8 mouse cellular contexts compared by ENCODE assay signal in the genomic region with DNA sequence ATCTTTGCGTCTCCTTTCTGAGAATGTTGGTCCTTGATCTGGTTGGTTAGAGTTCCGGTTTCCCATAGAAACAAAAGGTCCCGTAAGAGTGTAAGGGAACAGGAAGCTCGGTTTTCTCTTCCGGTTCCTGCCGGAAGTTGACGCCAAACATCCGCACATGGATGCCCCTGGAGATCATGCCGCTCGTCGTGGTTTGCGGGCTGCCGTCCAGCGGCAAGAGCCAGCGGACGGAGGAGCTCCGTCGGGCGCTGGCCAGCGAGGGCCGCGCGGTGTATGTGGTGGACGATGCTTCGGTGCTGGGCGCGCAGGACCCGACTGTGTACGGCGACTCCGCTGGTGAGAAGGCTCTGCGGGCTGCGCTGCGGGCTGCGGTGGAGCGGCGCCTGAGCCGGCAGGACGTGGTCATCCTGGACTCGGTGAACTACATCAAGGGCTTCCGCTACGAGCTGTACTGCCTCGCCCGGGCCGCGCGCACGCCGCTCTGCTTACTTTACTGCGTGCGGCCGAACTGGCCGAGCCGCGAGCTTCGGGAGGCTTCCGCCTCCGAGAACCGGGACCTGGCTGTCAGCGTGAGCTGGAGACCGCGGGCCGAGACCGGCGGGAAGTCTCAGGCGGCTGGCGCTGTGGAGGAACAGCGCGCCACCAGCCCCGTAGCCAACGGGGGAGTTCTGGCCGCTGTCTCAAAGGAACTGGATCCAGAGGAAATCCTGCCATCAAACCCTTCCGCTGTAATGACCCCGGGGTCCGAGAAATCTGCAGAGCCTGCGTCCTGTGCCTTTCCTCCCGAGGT. TPM values are rescaled to one million over a fixed set of nuclear protein-coding genes. Genes with fewer than 3 reads are reported as not detected.
A peak's percentile ranks its signal among the peaks of the same experiment; 100 is the strongest.
DNase-seq lines count a peak whose midpoint lies in the region; ATAC-seq and TF ChIP-seq lines count a peak whose summit lies in the region.

A gene (plus strand): TSS at position 71 of the 790 bp plus-strand sequence.

- peak within 1 kb of the TSS; percentile 85 for H3K27ac ChIP-seq in hindbrain, embryonic 14.5 days

- peak; percentile 56 for DNase-seq in Patski (ENCODE audit: low read depth, low spot score)
- DNase-seq in cerebellum, postnatal 14 days, result peak; percentile 83 to 86
- DNase-seq in frontal cortex, postnatal 25 days (ENCODE audit: low spot score in 2 of 2), result peak; percentile 66 to 76
- DNase-seq in hindbrain, embryonic 14.5 days (ENCODE audit: low spot score), result peak; percentile 87
- DNase-seq in layer of hippocampus, postnatal 36 days, result peak; percentile 83
- DNase-seq in lung, postnatal 36 days, result peak; percentile 90
- peak; percentile 95 for DNase-seq in retina, postnatal 1 day
- DNase-seq in urinary bladder, adult 18-20 months (ENCODE audit: low spot score in 2 of 2), result peak; percentile 73 to 76

- POLR2A ChIA-PET in Patski (lab: Charles Lee), result interaction anchor here (0.6 to 1.3 kb wide), 5 partner anchors 9 to 47 kb away, joined by 3 to 4 read pairs (median 3); a partner anchor contains a TSS

- in situ Hi-C loops in Patski (cut with MboI; ENCODE audit: low pct_unique_long_range_greater_than_20kb), result no loop called here

- H3K4me1 ChIP-seq in hindbrain, embryonic 14.5 days (replicated peaks; ENCODE audit: control insufficient read depth, insufficient read depth, low read length), result peaks cover 17% of the 10 kb centered on the region

- under 1% methylated on average over 77 of the region's 77 CpGs for WGBS in hindbrain, embryonic 14.5 days

- peak within 1 kb of the TSS; percentile 68 for H3K4me3 ChIP-seq in hindbrain, embryonic 14.5 days (replicated peaks; ENCODE audit: low read length)

- H3K9ac ChIP-seq in hindbrain, embryonic 14.5 days, result peak within 1 kb of the TSS; percentile 65

- CTCF ChIA-PET in Patski (lab: Charles Lee), result interaction anchor here (1.2 kb wide), 1 partner anchor 10 kb away, joined by 3 read pairs; no protein-coding TSS in a partner anchor

- H3K4me2 ChIP-seq in hindbrain, embryonic 14.5 days (replicated peaks), result peak within 1 kb of the TSS; percentile 87

- H3K36me3 ChIP-seq in hindbrain, embryonic 14.5 days (replicated peaks; ENCODE audit: control insufficient read depth, insufficient read depth), result peaks cover 14% of the 10 kb centered on the region

- H3K9me3 ChIP-seq in hindbrain, embryonic 14.5 days (ENCODE audit: control insufficient read depth, low read length), result no peaks in the 10 kb centered on the region

- ATAC-seq in Patski, result peak; percentile 82
- ATAC-seq in hindbrain, embryonic 14.5 days (ENCODE audit: low FRiP score), result peak; percentile 92

- no peaks in the 10 kb centered on the region for H3K27me3 ChIP-seq in Patski
- H3K27me3 ChIP-seq in hindbrain, embryonic 14.5 days (ENCODE audit: control insufficient read depth, insufficient read depth, low read length), result no peaks in the 10 kb centered on the region

- TF ChIP-seq CTCF in Patski (IDR thresholded peaks at IDR 0.05), result no peak

RNA-seq across cellular contexts. Expression of the gene that starts here (rescaled TPM):
- 14.4 TPM for polyA plus RNA-seq in Patski (2021)
- 25.5 and 25.9 TPM in 2 replicates for polyA plus RNA-seq in hindbrain, embryonic 14.5 days (2014; fragmentation: Nextera tagmentation; extraction: Ambion mirVana)
- 10 to 100 TPM; 18.2 to 21.4 TPM for total RNA-seq in layer of hippocampus, postnatal 36 days (2021)

Comparison
In these comparisons a context has a peak if more than half of its experiments do, and no peak if none do; other contexts are left out.
1. Peak in every context shown above with its lines: DNase-seq, ATAC-seq, H3K4me3 ChIP-seq and H3K27ac ChIP-seq.